Mouse (Mus musculus) mouse trophoblast stem cell (cell line): ENCODE results near the gene Gm13288.
"Not testable (repeated sequence)": the region's sequence is repeated elsewhere in the genome, so short reads cannot be mapped to it uniquely, and the experiment has no call there.

Experiments used
- in situ Hi-C, 2 experiments: fragments of 300-500 bp; cut with MseI, MboI; formaldehyde crosslinking; loops; 2 replicates in 1 of 2; 3 replicates in 1 of 2; pipeline ENCODE4 v1.15.1; 2025

Gene Gm13288

DNA sequence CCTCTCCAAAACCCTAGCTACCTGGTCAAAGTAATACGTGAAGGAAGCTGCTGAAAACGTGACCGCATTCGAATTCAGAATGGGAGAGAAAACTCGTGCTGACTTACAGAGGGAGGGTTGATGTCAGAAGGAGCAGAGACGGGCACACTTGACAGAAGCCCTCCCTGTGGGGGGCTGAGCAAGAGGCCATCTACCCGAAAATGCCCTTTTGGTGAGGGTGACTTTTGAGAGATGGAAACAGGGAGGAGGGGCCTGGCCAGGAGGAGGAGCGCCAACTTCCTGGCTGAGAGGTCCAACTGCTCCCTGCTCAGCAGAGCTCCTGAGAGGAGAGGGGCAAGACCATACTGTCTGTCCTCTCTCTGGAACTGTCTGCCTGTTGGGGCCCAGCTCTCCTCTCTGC is at the start of gene Gm13288:
Gene Gm13288, plus strand, starts transcription at position 301 of the 400 bp plus-strand sequence.
- in situ Hi-C loops: not testable (repeated sequence)

DNA sequence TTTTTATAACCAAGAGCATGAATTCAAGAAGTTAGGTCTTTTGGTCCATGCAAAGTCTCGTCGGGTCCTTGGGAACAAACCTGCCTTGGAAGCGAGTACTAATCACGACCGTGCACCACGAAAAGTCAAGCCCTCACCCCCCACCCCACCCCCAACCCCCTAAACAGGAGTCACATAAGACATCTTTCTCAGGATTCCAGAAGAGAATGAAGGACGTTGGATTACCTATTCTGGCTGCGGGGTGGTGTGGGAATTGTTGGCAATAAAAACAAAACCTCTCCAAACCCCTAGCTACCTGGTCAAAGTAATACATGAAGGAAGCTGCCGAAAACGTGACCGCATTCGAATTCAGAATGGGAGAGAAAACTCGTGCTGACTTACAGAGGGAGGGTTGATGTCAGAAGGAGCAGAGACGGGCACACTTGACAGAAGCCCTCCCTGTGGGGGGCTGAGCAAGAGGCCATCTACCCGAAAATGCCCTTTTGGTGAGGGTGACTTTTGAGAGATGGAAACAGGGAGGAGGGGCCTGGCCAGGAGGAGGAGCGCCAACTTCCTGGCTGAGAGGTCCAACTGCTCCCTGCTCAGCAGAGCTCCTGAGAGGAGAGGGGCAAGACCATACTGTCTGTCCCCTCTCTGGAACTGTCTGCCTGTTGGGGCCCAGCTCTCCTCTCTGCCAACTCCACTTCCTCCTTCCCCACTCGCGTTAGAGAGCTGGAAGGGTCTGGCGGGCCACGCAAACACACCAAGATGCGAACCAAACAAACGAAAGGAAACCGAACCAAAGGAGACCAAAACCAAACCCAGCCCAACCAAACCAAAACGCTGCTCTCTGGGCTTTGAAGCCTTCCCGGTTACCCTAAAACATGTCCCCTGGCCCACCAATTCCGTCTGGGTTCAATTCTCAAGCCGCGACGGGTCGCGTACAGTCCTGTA is 48.5 kb upstream of the Gm13288 start:
- in situ Hi-C loops: not testable (repeated sequence)

DNA sequence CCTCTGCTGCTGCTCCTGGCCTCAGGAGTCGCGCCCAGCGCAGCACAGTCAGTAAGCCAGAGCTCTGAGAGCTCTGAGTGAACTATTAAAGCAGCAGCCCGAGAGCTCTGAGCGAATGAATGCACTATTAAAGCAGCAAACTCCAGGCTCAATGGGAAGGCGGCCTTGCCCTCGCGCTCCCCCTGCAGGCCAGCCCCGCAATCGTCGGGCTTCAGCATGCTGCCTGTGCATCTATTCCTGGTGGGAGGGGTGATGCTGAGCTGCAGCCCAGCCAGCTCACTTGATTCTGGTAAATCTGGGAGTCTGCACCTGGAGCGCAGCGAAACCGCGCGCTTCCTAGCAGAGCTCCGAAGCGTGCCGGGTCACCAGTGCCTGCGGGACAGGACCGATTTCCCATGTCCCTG is 47.7 kb upstream of the Gm13288 start:
- in situ Hi-C loops: not testable (repeated sequence)

DNA sequence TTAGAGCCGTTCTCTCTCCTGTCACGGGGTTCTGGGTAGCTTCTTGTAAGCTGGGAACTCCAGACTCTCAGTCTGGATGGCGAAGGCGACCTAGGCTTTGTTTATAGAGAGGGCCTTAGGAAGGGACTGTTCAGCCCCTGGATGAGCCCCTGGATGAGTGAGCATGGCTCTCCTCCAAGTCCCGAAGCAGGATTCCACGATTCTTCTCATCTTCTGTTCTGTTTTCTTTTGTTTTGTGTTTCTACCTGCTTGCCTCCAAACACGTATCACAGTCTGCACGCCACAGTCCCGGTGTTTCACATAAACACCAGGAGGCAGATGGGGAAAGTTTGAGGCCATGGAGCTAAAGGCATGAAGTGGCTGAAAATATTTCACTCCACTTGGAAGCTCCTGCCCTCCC is 46.6 kb upstream of the Gm13288 start:
- in situ Hi-C loops: not testable (repeated sequence)

DNA sequence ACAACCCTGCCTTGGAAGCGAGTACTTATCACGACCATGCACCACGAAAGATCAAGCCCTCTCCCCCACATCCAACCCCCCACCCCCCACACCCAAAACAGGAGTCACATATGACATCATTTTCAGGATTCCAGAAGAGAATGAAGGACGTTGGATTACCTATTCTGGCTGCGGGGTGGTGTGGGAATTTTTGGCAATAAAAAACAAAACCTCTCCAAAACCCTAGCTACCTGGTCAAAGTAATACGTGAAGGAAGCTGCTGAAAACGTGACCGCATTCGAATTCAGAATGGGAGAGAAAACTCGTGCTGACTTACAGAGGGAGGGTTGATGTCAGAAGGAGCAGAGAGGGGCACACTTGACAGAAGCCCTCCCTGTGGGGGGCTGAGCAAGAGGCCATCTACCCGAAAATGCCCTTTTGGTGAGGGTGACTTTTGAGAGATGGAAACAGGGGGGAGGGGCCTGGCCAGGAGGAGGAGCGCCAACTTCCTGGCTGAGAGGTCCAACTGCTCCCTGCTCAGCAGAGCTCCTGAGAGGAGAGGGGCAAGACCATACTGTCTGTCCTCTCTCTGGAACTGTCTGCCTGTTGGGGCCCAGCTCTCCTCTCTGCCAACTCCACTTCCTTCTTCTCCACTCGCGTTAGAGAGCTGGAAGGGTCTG is 45.6 kb upstream of the Gm13288 start, which contains the start of gene Gm13283:
Gene Gm13283, plus strand, starts transcription at position 510 of the 659 bp plus-strand sequence.
- in situ Hi-C loops: not testable (repeated sequence)

DNA sequence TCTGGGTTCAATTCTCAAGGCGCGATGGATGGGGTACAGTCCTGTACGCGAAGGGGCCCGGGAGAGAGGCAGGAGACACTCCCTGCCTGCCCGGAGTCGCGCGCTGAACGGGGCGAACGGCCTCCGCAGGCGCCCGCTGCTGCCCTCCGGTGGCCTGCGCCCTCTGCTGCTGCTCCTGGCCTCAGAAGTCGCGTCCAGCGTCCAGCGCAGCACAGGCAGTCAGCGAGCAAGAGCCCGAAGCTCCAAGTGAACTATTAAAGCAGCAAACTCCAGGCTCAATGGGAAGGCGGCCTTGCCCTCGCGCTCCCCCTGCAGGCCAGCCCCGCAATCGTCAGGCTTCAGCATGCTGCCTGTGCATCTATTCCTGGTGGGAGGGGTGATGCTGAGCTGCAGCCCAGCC is 44.9 kb upstream of the Gm13288 start:
- in situ Hi-C loops: not testable (repeated sequence)

DNA sequence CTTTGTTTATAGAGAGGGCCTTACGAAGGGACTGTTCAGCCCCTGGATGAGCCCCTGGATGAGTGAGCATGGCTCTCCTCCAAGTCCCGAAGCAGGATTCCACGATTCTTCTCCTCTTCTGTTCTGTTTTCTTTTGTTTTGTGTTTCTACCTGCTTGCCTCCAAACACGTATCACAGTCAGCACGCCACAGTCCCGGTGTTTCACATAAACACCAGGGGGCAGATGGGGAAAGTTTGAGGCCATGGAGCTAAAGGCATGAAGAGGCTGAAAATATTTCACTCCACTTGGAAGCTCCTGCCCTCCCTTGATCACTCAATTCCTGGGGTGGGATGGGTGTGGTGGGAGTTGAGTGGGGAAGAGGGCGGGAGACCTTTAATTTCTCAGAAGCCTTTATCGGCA is 43.6 kb upstream of the Gm13288 start:
- in situ Hi-C loops: not testable (repeated sequence)

DNA sequence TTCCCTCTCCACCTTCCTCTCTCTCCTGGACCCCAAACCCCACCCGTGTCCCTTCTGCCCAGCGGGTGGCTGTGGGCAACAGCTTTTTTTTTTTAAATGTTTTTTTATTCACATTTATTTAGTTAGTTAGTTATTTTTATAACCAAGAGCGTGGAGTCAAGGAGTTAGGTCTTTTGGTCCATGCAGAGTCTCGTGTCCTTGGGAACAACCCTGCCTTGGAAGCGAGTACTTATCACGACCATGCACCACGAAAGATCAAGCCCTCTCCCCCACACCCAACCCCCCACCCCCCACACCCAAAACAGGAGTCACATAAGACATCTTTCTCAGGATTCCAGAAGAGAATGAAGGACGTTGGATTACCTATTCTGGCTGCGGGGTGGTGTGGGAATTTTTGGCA is 43.0 kb upstream of the Gm13288 start:
- in situ Hi-C loops: not testable (repeated sequence)

DNA sequence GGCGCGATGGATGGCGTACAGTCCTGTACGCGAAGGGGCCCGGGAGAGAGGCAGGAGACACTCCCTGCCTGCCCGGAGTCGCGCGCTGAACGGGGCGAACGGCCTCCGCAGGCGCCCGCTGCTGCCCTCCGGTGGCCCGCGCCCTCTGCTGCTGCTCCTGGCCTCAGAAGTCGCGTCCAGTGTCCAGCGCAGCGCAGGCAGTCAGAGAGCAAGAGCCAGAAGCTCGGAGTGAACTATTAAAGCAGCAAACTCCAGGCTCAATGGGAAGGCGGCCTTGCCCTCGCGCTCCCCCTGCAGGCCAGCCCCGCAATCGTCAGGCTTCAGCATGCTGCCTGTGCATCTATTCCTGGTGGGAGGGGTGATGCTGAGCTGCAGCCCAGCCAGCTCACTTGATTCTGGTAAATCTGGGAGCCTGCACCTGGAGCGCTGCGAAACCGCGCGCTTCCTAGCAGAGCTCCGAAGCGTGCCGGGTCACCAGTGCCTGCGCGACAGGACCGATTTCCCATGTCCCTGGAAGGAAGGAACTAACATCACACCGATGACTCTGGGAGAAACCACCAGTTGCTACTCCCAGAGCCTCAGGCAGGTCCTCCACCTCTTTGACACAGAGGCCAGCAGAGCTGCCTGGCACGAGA is 41.8 kb upstream of the Gm13288 start:
- in situ Hi-C loops: not testable (repeated sequence)

DNA sequence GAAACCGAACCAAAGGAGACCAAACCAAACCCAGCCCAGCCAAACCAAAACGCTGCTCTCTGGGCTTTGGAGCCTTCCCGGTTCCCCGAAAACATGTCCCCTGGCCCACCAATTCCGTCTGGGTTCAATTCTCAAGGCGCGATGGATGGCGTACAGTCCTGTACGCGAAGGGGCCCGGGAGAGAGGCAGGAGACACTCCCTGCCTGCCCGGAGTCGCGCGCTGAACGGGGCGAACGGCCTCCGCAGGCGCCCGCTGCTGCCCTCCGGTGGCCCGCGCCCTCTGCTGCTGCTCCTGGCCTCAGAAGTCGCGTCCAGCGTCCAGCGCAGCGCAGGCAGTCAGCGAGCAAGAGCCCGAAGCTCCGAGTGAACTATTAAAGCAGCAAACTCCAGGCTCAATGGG is 31.8 kb upstream of the Gm13288 start, which contains the start of gene Gm13290:
Gene Gm13290, plus strand, starts transcription at position 301 of the 400 bp plus-strand sequence.
- in situ Hi-C loops: not testable (repeated sequence)

DNA sequence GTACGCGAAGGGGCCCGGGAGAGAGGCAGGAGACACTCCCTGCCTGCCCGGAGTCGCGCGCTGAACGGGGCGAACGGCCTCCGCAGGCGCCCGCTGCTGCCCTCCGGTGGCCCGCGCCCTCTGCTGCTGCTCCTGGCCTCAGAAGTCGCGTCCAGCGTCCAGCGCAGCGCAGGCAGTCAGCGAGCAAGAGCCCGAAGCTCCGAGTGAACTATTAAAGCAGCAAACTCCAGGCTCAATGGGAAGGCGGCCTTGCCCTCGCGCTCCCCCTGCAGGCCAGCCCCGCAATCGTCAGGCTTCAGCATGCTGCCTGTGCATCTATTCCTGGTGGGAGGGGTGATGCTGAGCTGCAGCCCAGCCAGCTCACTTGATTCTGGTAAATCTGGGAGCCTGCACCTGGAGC is 28.7 kb upstream of the Gm13288 start, which contains the start of gene Gm13289:
Gene Gm13289, plus strand, starts transcription at position 301 of the 400 bp plus-strand sequence.
- in situ Hi-C loops: not testable (repeated sequence)

DNA sequence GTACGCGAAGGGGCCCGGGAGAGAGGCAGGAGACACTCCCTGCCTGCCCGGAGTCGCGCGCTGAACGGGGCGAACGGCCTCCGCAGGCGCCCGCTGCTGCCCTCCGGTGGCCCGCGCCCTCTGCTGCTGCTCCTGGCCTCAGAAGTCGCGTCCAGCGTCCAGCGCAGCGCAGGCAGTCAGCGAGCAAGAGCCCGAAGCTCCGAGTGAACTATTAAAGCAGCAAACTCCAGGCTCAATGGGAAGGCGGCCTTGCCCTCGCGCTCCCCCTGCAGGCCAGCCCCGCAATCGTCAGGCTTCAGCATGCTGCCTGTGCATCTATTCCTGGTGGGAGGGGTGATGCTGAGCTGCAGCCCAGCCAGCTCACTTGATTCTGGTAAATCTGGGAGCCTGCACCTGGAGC is 25.8 kb upstream of the Gm13288 start, which contains the start of gene Gm13272:
Gene Gm13272, plus strand, starts transcription at position 301 of the 400 bp plus-strand sequence.
- in situ Hi-C loops: not testable (repeated sequence)

DNA sequence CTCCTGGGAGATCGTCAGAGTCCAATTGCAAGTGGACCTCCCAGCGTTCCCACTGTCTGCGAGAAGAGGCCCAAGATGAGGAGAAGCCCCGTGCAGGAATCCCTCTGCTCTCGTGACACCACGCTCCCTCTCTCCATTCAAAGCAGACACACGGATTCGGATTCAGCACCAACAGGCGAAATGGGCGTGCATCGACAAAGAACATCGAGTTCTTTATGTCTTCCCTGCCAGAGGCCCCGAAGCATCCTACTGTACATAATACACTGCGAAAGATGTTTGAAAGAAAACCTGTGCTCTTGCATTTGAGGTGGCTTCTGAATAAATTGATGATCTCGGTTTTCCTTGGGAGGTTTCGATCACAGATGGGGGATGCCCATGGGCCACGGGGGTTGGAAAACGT is 25.0 kb upstream of the Gm13288 start:
- in situ Hi-C loops: not testable (repeated sequence)

DNA sequence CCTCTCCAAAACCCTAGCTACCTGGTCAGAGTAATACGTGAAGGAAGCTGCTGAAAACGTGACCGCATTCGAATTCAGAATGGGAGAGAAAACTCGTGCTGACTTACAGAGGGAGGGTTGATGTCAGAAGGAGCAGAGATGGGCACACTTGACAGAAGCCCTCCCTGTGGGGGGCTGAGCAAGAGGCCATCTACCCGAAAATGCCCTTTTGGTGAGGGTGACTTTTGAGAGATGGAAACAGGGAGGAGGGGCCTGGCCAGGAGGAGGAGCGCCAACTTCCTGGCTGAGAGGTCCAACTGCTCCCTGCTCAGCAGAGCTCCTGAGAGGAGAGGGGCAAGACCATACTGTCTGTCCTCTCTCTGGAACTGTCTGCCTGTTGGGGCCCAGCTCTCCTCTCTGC is 23.5 kb upstream of the Gm13288 start, which contains the start of gene Ifnz:
Gene Ifnz, plus strand, starts transcription at position 301 of the 400 bp plus-strand sequence.
- in situ Hi-C loops: not testable (repeated sequence)

DNA sequence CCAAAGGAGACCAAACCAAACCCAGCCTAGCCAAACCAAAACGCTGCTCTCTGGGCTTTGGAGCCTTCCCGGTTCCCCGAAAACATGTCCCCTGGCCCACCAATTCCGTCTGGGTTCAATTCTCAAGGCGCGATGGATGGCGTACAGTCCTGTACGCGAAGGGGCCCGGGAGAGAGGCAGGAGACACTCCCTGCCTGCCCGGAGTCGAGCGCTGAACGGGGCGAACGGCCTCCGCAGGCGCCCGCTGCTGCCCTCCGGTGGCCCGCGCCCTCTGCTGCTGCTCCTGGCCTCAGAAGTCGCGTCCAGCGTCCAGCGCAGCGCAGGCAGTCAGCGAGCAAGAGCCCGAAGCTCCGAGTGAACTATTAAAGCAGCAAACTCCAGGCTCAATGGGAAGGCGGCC is 23.0 kb upstream of the Gm13288 start:
- in situ Hi-C loops: not testable (repeated sequence)

DNA sequence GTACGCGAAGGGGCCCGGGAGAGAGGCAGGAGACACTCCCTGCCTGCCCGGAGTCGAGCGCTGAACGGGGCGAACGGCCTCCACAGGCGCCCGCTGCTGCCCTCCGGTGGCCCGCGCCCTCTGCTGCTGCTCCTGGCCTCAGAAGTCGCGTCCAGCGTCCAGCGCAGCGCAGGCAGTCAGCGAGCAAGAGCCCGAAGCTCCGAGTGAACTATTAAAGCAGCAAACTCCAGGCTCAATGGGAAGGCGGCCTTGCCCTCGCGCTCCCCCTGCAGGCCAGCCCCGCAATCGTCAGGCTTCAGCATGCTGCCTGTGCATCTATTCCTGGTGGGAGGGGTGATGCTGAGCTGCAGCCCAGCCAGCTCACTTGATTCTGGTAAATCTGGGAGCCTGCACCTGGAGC is 19.9 kb upstream of the Gm13288 start, which contains the start of gene Gm13276:
Gene Gm13276, plus strand, starts transcription at position 301 of the 400 bp plus-strand sequence.
- in situ Hi-C loops: not testable (repeated sequence)

DNA sequence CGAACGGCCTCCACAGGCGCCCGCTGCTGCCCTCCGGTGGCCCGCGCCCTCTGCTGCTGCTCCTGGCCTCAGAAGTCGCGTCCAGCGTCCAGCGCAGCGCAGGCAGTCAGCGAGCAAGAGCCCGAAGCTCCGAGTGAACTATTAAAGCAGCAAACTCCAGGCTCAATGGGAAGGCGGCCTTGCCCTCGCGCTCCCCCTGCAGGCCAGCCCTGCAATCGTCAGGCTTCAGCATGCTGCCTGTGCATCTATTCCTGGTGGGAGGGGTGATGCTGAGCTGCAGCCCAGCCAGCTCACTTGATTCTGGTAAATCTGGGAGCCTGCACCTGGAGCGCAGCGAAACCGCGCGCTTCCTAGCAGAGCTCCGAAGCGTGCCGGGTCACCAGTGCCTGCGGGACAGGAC is 16.9 kb upstream of the Gm13288 start, which contains the start of gene Gm13277:
Gene Gm13277, plus strand, starts transcription at position 231 of the 400 bp plus-strand sequence.
- in situ Hi-C loops: not testable (repeated sequence)

DNA sequence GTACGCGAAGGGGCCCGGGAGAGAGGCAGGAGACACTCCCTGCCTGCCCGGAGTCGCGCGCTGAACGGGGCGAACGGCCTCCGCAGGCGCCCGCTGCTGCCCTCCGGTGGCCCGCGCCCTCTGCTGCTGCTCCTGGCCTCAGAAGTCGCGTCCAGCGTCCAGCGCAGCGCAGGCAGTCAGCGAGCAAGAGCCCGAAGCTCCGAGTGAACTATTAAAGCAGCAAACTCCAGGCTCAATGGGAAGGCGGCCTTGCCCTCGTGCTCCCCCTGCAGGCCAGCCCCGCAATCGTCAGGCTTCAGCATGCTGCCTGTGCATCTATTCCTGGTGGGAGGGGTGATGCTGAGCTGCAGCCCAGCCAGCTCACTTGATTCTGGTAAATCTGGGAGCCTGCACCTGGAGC is 14.1 kb upstream of the Gm13288 start, which contains the start of gene Gm13278:
Gene Gm13278, plus strand, starts transcription at position 301 of the 400 bp plus-strand sequence.
- in situ Hi-C loops: not testable (repeated sequence)

DNA sequence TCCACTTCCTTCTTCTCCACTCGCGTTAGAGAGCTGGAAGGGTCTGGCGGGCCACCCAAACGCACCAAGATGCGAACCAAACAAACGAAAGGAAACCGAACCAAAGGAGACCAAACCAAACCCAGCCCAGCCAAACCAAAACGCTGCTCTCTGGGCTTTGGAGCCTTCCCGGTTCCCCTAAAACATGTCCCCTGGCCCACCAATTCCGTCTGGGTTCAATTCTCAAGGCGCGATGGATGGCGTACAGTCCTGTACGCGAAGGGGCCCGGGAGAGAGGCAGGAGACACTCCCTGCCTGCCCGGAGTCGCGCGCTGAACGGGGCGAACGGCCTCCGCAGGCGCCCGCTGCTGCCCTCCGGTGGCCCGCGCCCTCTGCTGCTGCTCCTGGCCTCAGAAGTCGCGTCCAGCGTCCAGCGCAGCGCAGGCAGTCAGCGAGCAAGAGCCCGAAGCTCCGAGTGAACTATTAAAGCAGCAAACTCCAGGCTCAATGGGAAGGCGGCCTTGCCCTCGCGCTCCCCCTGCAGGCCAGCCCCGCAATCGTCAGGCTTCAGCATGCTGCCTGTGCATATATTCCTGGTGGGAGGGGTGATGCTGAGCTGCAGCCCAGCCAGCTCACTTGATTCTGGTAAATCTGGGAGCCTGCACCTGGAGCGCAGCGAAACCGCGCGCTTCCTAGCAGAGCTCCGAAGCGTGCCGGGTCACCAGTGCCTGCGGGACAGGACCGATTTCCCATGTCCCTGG is 11.2 kb upstream of the Gm13288 start, which contains the start of gene Gm13275:
Gene Gm13275, plus strand, starts transcription at position 552 of the 740 bp plus-strand sequence.
- in situ Hi-C loops: not testable (repeated sequence)

DNA sequence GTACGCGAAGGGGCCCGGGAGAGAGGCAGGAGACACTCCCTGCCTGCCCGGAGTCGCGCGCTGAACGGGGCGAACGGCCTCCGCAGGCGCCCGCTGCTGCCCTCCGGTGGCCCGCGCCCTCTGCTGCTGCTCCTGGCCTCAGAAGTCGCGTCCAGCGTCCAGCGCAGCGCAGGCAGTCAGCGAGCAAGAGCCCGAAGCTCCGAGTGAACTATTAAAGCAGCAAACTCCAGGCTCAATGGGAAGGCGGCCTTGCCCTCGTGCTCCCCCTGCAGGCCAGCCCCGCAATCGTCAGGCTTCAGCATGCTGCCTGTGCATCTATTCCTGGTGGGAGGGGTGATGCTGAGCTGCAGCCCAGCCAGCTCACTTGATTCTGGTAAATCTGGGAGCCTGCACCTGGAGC is 8.2 kb upstream of the Gm13288 start, which contains the start of gene Gm13279:
Gene Gm13279, plus strand, starts transcription at position 301 of the 400 bp plus-strand sequence.
- in situ Hi-C loops: not testable (repeated sequence)
